Mouse (Mus musculus) neural tube, embryonic 12.5 days (tissue): ENCODE data around the gene Pcif1. TPM values are rescaled to one million over a fixed set of nuclear protein-coding genes. Genes with fewer than 3 reads are reported as not detected.
A peak's percentile ranks its signal among the peaks of the same experiment; 100 is the strongest.

Source experiments
- ATAC-seq: fragments of 200-750 bp; cut with Nextera tagmentation; 2 replicates; pipeline ENCODE4 v1.8.0; 2017; ENCODE audit warnings: low read depth, mild to moderate bottlenecking, moderate TSS enrichment, moderate library complexity; ENCODE audit not compliant: low FRiP score
- H3K27ac ChIP-seq: fragments of 300-500 bp; sonication (generic); 2 replicates; pipeline ENCODE4 v1.5.1; 2016
- H3K27me3 ChIP-seq: fragments of 300-500 bp; sonication (generic); replicated peaks from 2 replicates; pipeline ENCODE4 v1.6.1; 2016; ENCODE audit warnings: mild to moderate bottlenecking
- H3K36me3 ChIP-seq: fragments of 300-500 bp; sonication (generic); 2 replicates; pipeline ENCODE4 v1.6.1; 2016; ENCODE audit warnings: mild to moderate bottlenecking
- H3K4me1 ChIP-seq: fragments of 300-500 bp; sonication (generic); 2 replicates; pipeline ENCODE4 v1.6.1; 2016
- H3K4me2 ChIP-seq: fragments of 300-500 bp; sonication (generic); replicated peaks from 2 replicates; pipeline ENCODE4 v1.6.1; 2016; ENCODE audit warnings: mild to moderate bottlenecking
- H3K4me3 ChIP-seq: fragments of 300-500 bp; sonication (generic); 2 replicates; pipeline ENCODE4 v1.5.1; 2016
- H3K9ac ChIP-seq: fragments of 300-500 bp; sonication (generic); 2 replicates; pipeline ENCODE4 v1.6.1; 2016; ENCODE audit warnings: mild to moderate bottlenecking
- H3K9me3 ChIP-seq: fragments of 300-500 bp; sonication (generic); 2 replicates; pipeline ENCODE4 v1.6.1; 2016; ENCODE audit warnings: mild to moderate bottlenecking
- WGBS: fragments of 180-500 bp; shearing (Covaris S2); methylation state at CpG from one replicate; pipeline ENCODE4 v1.1.7; 2016; 5-methylcytosine and 5-hydroxymethylcytosine counted together
- polyA plus RNA-seq: library from polyadenylated mRNA; unstranded; fragments of >200 nt; fragmentation: Nextera tagmentation; extraction: Ambion mirVana; gene quantifications from 2 replicates; pipeline ENCODE4 v1.2.1, GENCODE M21; 2016

Gene Pcif1
- polyA plus RNA-seq, 1 experiment from 2014 or later: 83.4 TPM

DNA sequence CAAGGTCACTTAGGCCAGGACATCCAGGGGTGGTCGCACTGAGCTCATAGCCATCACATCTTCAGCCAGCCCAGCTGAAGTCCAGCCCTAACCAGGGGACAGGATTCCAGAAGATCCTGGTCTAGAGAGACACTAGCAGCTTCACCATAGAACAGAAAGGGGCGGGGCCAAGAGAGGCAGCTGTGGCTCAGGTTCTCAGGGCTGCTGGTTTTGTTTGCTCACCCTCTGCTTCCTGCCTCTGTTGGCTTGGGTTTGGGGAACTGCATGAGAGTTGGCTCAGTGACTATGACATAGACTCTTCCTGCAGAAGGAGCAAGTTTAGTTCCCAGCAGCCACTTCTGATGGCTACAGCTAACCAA, 34.3 kb downstream of the Pcif1 start:
- 94% methylated on average over 2 of the region's 2 CpGs for WGBS
- no peak overlapping the region for H3K9ac ChIP-seq
- H3K36me3 ChIP-seq: peaks cover 14% of the 10 kb centered on the region
- H3K4me1 ChIP-seq: peaks cover 25% of the 10 kb centered on the region
- no peaks in the 10 kb centered on the region for H3K27me3 ChIP-seq
- no peak overlapping the region for H3K27ac ChIP-seq
- no peak overlapping the region for H3K4me2 ChIP-seq
- no peaks in the 10 kb centered on the region for H3K9me3 ChIP-seq
- no peak overlapping the region for H3K4me3 ChIP-seq
- ATAC-seq: no peak

DNA sequence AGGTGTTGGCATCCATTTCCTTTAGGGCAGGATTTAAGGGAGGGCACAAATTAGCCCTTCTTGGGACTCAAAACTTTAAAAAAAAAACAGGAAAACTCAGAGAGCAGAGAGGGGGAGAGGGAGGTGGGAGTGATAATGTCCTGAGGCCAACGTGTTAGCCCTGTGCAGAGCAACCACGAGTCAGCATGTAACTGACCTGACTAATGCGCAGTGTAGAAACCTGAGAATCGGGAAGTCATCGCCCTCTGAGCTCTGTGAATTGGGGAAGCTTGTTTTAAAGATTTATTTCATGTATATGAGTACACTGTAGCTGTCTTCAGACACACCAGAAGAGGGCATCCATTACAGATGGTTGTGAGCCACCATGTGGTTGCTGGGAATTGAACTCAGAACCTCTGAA, 37.7 kb downstream of the Pcif1 start:
- Histone ChIP-seq H3K36me3 (peaks cover 15% of the 10 kb centered on the region), H3K27ac (no peak overlapping the region), H3K27me3 (no peaks in the 10 kb centered on the region), H3K4me3 (no peak overlapping the region), H3K9ac (no peak overlapping the region), H3K4me1 (peaks cover 7% of the 10 kb centered on the region), H3K4me2 (no peak overlapping the region), H3K9me3 (no peaks in the 10 kb centered on the region)
- 88% methylated on average over 5 of the region's 5 CpGs for WGBS
- no peak for ATAC-seq

DNA sequence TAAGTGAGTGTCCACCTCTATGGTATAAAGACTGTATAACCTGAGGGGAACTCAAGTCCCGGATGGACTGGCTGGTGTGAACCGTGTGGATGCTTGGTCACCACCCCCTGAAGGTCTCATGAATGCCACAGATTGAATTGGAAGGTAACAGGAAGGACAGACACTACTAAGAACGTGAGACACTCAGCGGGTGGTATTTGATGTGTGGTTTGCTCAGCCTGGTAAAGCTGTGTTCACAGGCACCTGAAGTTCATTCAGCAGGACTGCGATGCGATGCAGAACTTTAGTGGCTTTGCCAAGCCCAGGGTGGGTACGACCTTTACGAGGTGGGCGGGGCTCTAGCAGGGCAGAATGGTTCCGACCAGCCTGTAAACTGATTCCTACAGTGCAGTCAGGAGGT, 38.3 kb downstream of the Pcif1 start:
- H3K9ac ChIP-seq: no peak overlapping the region
- H3K4me3 ChIP-seq: no peak overlapping the region
- WGBS: 32% methylated on average over 10 of the region's 10 CpGs
- H3K27ac ChIP-seq: no peak overlapping the region
- peaks cover 6% of the 10 kb centered on the region for H3K4me1 ChIP-seq
- no peaks in the 10 kb centered on the region for H3K9me3 ChIP-seq
- no peak overlapping the region for H3K4me2 ChIP-seq
- no peak for ATAC-seq
- H3K36me3 ChIP-seq: peaks cover 15% of the 10 kb centered on the region
- H3K27me3 ChIP-seq: no peaks in the 10 kb centered on the region

DNA sequence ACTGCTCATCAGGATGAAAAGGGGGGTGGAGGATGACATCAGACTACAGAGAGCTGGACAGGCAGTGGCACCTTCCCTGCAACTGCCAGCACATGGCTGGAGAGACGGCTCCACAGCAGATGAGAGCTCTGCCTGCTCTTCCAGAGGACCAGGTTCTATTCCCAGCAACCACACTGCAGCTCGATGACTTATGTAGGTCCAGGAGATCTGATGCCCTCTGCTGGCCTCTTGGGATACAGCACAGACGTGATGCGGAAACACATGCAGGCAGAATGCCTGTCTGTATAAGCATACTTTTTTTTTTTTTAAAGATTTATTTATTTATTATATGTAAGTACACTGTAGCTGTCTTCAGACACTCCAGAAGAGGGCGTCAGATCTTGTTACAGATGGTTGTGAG, 39.2 kb downstream of the Pcif1 start:
- Histone ChIP-seq H3K9me3 (no peaks in the 10 kb centered on the region), H3K4me3 (no peak overlapping the region), H3K36me3 (peaks cover 15% of the 10 kb centered on the region), H3K27me3 (no peaks in the 10 kb centered on the region), H3K4me2 (no peak overlapping the region), H3K9ac (no peak overlapping the region), H3K4me1 (peaks cover 9% of the 10 kb centered on the region; the same call in 1 of the 2 replicates), H3K27ac (no peak overlapping the region)
- ATAC-seq: no peak
- 62% methylated on average over 5 of the region's 5 CpGs for WGBS

DNA sequence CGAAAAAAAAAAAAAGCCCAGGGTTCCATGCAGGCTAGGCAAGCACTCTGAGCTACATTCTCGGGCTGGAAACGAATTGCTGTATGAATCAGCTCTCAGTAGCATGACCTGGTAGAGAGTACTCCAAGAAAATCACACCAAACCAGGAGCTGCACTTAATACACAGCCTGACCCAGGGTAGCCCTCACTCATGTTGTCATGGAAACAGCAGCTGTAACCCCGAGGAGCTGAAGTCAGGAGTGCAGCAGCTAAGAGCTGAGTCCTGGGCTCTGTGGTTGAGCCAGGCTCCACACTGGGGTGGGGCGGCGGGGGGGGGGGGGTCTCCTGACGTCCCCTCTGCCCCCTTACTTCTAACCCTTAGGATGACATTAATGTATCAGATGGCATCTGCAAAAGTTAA, 42.9 kb downstream of the Pcif1 start:
- no peak overlapping the region for H3K4me3 ChIP-seq
- H3K27me3 ChIP-seq: no peaks in the 10 kb centered on the region
- no peak overlapping the region for H3K9ac ChIP-seq

DNA sequence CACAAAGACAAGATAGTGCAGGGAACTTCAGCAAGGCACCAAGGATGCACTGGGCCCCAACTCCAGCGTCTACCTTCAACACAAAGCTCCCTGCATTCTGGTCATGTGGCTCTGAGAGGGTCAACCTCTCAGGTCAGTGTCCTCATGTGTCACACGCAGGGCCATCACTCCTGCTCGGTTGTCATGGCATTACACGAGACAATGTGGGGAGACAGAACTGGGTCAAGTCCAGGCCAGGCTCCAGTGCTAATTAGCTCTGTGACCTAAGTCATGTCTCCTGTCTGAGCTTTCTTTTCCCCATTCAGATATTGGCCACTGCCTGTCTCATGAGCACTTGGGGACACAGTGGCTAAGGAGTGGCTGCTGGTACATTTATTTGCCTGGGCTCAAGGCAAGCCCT, 44.2 kb downstream of the Pcif1 start:
- Histone ChIP-seq H3K9me3 (no peaks in the 10 kb centered on the region), H3K9ac (no peak overlapping the region), H3K27ac (no peak overlapping the region), H3K4me3 (no peak overlapping the region), H3K4me1 (peaks cover 17% of the 10 kb centered on the region; the same call in 1 of the 2 replicates), H3K27me3 (no peaks in the 10 kb centered on the region), H3K4me2 (no peak overlapping the region), H3K36me3 (peaks cover 12% of the 10 kb centered on the region)
- no peak for ATAC-seq
- WGBS: 44% methylated on average over 4 of the region's 4 CpGs

More for the DNA sequence above, 42.9 kb downstream of the Pcif1 start:
- Histone ChIP-seq H3K27ac (no peak overlapping the region), H3K9me3 (no peaks in the 10 kb centered on the region), H3K4me1 (peaks cover 17% of the 10 kb centered on the region; the same call in 1 of the 2 replicates), H3K36me3 (peaks cover 15% of the 10 kb centered on the region), H3K4me2 (no peak overlapping the region)
- 52% methylated on average over 6 of the region's 7 CpGs for WGBS
- ATAC-seq: no peak

DNA sequence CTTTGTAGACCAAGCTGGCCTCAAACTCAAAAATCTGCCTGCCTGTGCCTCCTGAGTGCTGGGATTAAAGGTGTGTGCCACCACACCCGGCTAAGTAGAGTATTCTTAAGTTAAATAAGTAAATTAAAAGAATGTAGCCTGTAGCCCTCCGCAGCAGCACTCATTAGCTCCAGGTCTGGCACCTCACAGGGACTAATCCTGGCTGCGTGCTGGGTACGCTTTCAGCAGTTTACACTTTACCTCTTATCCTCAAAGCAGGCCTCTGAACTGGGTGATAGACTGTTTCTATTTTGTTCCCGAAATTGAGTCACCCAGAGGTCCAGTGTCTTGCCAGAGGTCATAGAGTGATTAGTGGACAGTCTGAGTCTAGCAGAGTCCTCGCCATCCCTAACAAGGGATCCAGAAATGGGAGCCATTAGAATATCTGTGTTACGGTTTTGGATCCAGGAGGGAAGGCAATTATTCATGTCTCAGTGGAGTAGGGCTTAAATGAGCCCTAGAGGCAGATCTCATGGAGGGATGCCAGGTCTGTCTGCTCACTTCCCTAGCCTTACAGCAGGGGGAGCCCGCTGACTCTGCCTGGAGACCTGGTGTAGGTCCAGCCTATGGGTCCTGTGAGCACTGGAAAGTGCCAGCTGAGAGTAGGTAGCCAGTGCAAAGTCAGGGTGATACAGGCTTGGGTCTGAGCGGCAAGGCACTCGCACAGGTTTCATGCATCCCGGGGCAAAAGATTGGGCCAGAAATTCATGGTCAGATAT, 45.2 kb downstream of the Pcif1 start:
- Histone ChIP-seq H3K27ac (no peak overlapping the region), H3K9ac (no peak overlapping the region), H3K4me1 (peaks cover 17% of the 10 kb centered on the region; the same call in 1 of the 2 replicates), H3K4me3 (no peak overlapping the region), H3K36me3 (peaks cover 10% of the 10 kb centered on the region), H3K9me3 (no peaks in the 10 kb centered on the region), H3K27me3 (no peaks in the 10 kb centered on the region), H3K4me2 (no peak overlapping the region)
- 0 out of 2 replicates have a peak, but pooled peaks have one; percentile 66 for ATAC-seq
- WGBS: 42% methylated on average over 11 of the region's 11 CpGs

DNA sequence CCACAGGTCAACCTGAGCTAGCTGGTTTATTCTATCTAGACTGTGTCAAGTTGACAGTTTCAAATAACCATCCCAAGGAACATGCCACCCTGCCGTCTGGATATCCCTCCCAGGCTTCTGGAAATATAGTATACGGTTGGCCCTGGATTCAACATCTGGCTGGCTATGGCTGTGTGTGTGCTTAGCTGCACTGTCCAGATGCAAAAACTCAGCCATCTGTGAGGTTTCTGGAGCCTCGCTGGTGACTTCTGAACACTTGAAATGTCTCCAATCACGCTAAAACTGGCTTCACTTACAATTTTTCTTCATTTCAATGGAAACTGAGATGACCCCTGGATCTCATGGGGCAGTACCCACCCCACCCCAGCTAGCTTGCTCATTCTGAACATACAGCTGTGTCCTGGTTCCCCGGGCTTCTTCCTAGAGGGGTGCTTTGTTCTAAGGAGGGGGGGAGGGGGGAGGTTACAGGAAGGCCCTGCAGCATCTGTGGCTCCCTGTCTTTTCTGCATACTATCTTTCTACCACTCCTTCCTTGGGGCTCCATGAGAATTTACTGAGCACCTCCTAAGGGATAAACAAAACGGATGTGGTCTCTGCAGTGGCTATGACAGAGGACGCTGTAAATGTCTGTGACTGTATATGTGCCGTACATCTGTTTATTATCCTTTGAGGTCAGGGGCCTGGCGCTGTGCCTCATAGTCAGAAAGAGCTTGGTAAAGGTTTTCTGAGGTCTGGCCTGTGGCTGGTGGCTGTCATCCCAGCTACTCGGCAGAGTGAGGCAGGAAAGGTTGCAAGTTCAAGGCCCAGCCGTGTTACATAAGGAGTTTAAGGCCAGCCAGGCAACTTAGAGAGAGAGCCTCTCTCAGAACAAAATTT, 51.8 kb downstream of the Pcif1 start:
- no peak for ATAC-seq
- H3K9ac ChIP-seq: 0 out of 2 replicates have a peak overlapping the region, but pooled peaks have one; percentile 9
- no peaks in the 10 kb centered on the region; the same call in 1 of the 2 replicates for H3K4me1 ChIP-seq
- H3K4me3 ChIP-seq: no peak overlapping the region
- H3K27ac ChIP-seq: no peak overlapping the region
- H3K9me3 ChIP-seq: no peaks in the 10 kb centered on the region
- H3K36me3 ChIP-seq: no peaks in the 10 kb centered on the region
- H3K27me3 ChIP-seq: peaks cover 12% of the 10 kb centered on the region; the same call in 1 of the 2 replicates
- no peak overlapping the region for H3K4me2 ChIP-seq
- WGBS: 64% methylated on average over 11 of the region's 11 CpGs

DNA sequence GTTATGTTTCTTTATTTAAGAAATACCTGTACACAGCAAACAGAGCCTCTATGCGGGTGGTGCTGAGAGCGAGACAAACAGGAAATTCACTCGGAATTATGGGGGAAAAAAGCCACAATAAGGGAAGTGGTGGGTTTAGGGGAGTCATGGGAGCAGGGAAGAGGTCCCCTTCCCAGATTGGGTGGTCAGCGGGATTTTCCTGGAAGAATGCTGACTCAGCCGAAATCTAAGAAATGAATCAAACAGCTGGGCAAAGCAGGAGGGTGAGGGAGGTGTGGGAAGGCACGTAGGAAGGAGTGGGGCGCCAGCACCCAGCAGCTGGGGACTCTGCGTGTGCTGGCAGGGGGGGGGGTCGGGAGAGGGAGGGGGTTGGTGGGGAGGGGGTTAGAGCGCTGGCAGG, 54.4 kb downstream of the Pcif1 start:
- 56% methylated on average over 8 of the region's 10 CpGs for WGBS
- no peaks in the 10 kb centered on the region for H3K36me3 ChIP-seq
- H3K9ac ChIP-seq: no peak overlapping the region
- no peak for ATAC-seq
- no peaks in the 10 kb centered on the region for H3K9me3 ChIP-seq
- no peak overlapping the region for H3K27ac ChIP-seq
- H3K4me3 ChIP-seq: no peak overlapping the region
- no peak overlapping the region for H3K4me2 ChIP-seq
- peaks cover 5% of the 10 kb centered on the region for H3K4me1 ChIP-seq
- peaks cover 37% of the 10 kb centered on the region for H3K27me3 ChIP-seq

DNA sequence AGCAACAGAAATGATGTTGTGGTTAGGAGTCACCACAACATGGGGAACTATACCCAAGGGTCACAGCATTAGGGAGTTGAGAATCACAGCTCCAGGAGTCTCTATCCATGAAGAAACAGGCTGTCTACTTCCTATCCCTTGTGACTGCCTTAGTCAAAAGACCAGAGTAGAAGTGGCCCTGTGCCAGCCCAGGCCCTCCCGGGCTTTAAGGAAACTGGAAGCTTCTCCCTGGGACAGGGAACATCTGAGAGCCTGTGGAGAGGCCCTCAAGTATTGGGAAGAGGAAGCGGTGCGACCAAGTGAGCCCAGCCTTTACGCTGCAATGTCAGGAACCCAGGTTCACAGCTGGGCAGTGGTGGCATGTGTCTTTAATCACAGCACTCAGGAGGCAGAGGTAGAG, 56.9 kb downstream of the Pcif1 start:
- no peaks in the 10 kb centered on the region for H3K36me3 ChIP-seq
- no peak overlapping the region for H3K9ac ChIP-seq
- H3K27ac ChIP-seq: no peak overlapping the region
- no peak overlapping the region for H3K4me2 ChIP-seq
- H3K4me1 ChIP-seq: peaks cover 28% of the 10 kb centered on the region
- ATAC-seq: no peak
- H3K4me3 ChIP-seq: no peak overlapping the region
- H3K27me3 ChIP-seq: peaks cover 53% of the 10 kb centered on the region
- 89% methylated on average over 4 of the region's 4 CpGs for WGBS
- no peaks in the 10 kb centered on the region for H3K9me3 ChIP-seq

DNA sequence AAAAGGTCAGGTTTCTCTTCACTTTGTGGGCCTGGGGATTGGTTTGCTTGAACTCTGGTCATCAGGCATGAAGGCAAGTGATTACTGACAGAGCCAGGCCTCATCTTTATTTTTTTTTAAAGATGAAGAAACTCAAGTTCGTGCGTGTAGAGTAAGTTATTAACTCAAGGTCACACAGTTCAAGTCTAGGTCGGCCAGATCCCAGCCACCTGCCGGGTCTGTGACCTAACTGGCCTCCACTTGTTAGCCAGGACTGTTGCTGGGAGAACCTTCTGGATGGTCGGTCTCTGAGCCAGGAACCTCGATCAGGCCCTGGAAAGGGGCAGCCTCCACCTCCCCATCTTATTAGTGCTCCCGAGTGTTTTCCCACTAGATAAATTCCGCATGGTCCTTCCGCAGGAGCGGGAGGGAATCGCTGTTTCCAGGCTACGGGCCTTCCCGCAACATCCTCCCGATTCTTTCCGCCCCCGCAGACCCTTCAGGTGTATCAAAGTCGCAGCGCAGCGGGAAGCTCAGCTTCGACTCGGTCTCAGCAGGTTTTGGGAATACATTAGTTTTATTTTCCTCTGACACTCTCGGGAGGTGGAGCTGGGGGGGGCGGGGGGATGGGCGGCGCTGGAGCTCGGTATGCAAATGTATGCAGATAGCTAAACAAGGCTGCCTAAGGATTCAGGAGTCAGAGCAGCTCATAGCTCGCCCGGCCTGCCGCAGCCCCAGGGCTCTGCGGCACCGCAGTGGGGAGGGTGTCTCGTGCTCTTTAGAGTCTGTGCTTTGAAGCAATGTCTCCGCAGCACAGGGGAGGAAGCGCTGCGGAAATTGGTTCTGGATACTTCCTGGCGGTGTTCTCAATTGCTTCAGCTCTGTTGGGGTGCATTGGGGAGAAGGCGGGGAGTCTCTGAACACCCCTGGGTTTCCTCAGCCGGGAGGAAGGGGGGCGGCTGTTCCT, 59.3 kb downstream of the Pcif1 start:
- peak; percentile 89 for ATAC-seq
- Histone ChIP-seq H3K4me3 (peak overlapping the region; percentile 26), H3K4me1 (peaks cover 28% of the 10 kb centered on the region), H3K27ac (0 out of 2 replicates have a peak overlapping the region, but pooled peaks have one; percentile 34), H3K9ac (peak overlapping the region; percentile 38), H3K27me3 (peaks cover 53% of the 10 kb centered on the region), H3K36me3 (no peaks in the 10 kb centered on the region), H3K9me3 (no peaks in the 10 kb centered on the region), H3K4me2 (peak overlapping the region; percentile 69)
- 3% methylated on average over 39 of the region's 39 CpGs for WGBS
